Mouse (Mus musculus) ES-CJ7 (cell line): ENCODE results near the gene Add3.

Source experiments
- DNase-seq: peaks from one replicate; pipeline ENCODE4 v3.0.0; 2011; ENCODE audit warnings: low read depth, low spot score

Gene Add3

GRCm38 (mm10) chr19:53233586-53233985 lies 93.3 kb downstream of the Add3 start:
- DNase-seq: no peak

GRCm38 (mm10) chr19:53241806-53242205 lies 101.6 kb downstream of the Add3 start:
- no peak for DNase-seq

- DNase-seq: no peak
Observed at GRCm38 (mm10) chr19:53243956-53244355, 103.7 kb downstream of the Add3 start.

GRCm38 (mm10) chr19:53247558-53247957 lies 107.3 kb downstream of the Add3 start:
- no peak for DNase-seq

- DNase-seq: peak; percentile 73
Observed at GRCm38 (mm10) chr19:53248023-53248494, 107.8 kb downstream of the Add3 start.

GRCm38 (mm10) chr19:53251015-53251414 lies 110.8 kb downstream of the Add3 start:
- no peak for DNase-seq

- DNase-seq: no peak
Observed at GRCm38 (mm10) chr19:53251656-53252055, 111.4 kb downstream of the Add3 start.

- no peak for DNase-seq
Observed at GRCm38 (mm10) chr19:53252111-53253028, 112.1 kb downstream of the Add3 start.

GRCm38 (mm10) chr19:53256361-53256760 lies 116.1 kb downstream of the Add3 start:
- peak; percentile 37 for DNase-seq

- no peak for DNase-seq
Observed at GRCm38 (mm10) chr19:53256991-53257594, 116.8 kb downstream of the Add3 start.

- no peak for DNase-seq
Observed at GRCm38 (mm10) chr19:53257631-53258560, 117.7 kb downstream of the Add3 start.

GRCm38 (mm10) chr19:53258740-53259506 lies 118.7 kb downstream of the Add3 start:
- DNase-seq: no peak

GRCm38 (mm10) chr19:53259541-53259940 lies 119.3 kb downstream of the Add3 start:
- DNase-seq: no peak

GRCm38 (mm10) chr19:53260261-53260660 lies 120.0 kb downstream of the Add3 start:
- DNase-seq: peak; percentile 23

GRCm38 (mm10) chr19:53260828-53261227 lies 120.6 kb downstream of the Add3 start:
- no peak for DNase-seq

GRCm38 (mm10) chr19:53262061-53262460 lies 121.8 kb downstream of the Add3 start:
- DNase-seq: peak; percentile 17

GRCm38 (mm10) chr19:53263859-53264733 lies 123.9 kb downstream of the Add3 start:
- peak; percentile 52 for DNase-seq

- no peak for DNase-seq
Observed at GRCm38 (mm10) chr19:53264821-53265727, 124.8 kb downstream of the Add3 start.

GRCm38 (mm10) chr19:53267305-53267704 lies 127.1 kb downstream of the Add3 start:
- DNase-seq: no peak
